Mouse (Mus musculus): ENCODE results near the gene Slc22a18. TPM values are rescaled to one million over a fixed set of nuclear protein-coding genes. Genes with fewer than 3 reads are reported as not detected.
A peak's percentile ranks its signal among the peaks of the same experiment; 100 is the strongest.

Gene Slc22a18
- polyA plus RNA-seq, 2 experiments, result 7.2 to 9.4 TPM

- H3K4me1 ChIP-seq (replicated peaks; ENCODE audit: control insufficient read depth in 2 of 2, insufficient read depth in 2 of 2, low read length in 1 of 2), result no peaks in the 10 kb centered on the region
- DNase-seq (ENCODE audit: low read depth in 3 of 3, low spot score in 3 of 3), result no peak
- WGBS (ENCODE audit: insufficient replicate concordance), result 35% methylated on average over 5 of the region's 5 CpGs
- no peak for ATAC-seq (ENCODE audit: insufficient read depth)
- H3K36me3 ChIP-seq (replicated peaks; ENCODE audit: control insufficient read depth, insufficient read depth, low read depth), result no peaks in the 10 kb centered on the region
- H3K27ac ChIP-seq, result no peak overlapping the region
- H3K4me2 ChIP-seq (ENCODE audit: low read depth), result no peak overlapping the region
- no peaks in the 10 kb centered on the region; the same call in 1 of the 2 replicates for H3K27me3 ChIP-seq (ENCODE audit: control insufficient read depth, insufficient read depth, low read length)
- TF ChIP-seq CTCF (IDR thresholded peaks at IDR 0.05; ENCODE audit: low read depth) (no peak), EP300 (IDR thresholded peaks at IDR 0.05; ENCODE audit: low read depth) (no peak)
- no peaks in the 10 kb centered on the region for H3K9me3 ChIP-seq (ENCODE audit: control insufficient read depth, low read length)
- no peak overlapping the region for H3K4me3 ChIP-seq (ENCODE audit: insufficient read depth in 1 of 2, low read depth in 2 of 2, low read length in 2 of 2)
- no peak overlapping the region for H3K9ac ChIP-seq (replicated peaks)
These were observed 8.4 kb downstream of the Slc22a18 start for GRCm38 (mm10) chr7:143481806-143482387.

DNA sequence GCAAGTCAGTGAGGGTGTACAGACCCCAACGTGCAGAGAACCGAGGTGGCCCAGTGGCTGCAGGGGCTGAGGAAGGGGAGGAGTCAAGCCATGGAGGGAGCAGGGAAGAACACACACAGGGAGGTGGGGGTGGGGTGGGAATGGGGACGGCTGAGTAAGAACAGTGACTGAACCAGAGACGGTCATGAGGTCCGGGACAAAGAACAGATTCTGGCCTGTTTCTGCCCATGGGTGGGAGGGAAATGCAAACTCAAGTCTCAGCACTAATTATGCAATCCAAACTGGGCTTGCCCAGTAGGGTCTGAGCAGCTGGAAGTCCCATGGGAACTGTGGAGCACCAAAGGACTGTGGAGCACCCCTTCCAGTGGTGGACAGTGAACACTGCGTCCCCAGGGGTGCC lies 9.0 kb downstream of the Slc22a18 start:
- no peak overlapping the region for H3K9ac ChIP-seq (replicated peaks)
- H3K4me1 ChIP-seq (replicated peaks; ENCODE audit: control insufficient read depth in 2 of 2, insufficient read depth in 2 of 2, low read length in 1 of 2), result no peaks in the 10 kb centered on the region
- H3K9me3 ChIP-seq (ENCODE audit: control insufficient read depth, low read length), result no peaks in the 10 kb centered on the region
- DNase-seq (ENCODE audit: low read depth in 3 of 3, low spot score in 3 of 3) (no peak), ATAC-seq (ENCODE audit: insufficient read depth) (peak; percentile 27; the same call in 1 of the 2 replicates)
- TF ChIP-seq EP300 (IDR thresholded peaks at IDR 0.05; ENCODE audit: low read depth), result no peak
- TF ChIP-seq CTCF (IDR thresholded peaks at IDR 0.05; ENCODE audit: low read depth), result no peak
- no peak overlapping the region for H3K4me3 ChIP-seq (ENCODE audit: insufficient read depth in 1 of 2, low read depth in 2 of 2, low read length in 2 of 2)
- no peaks in the 10 kb centered on the region; the same call in 1 of the 2 replicates for H3K27me3 ChIP-seq (ENCODE audit: control insufficient read depth, insufficient read depth, low read length)
- H3K27ac ChIP-seq, result no peak overlapping the region
- H3K36me3 ChIP-seq (replicated peaks; ENCODE audit: control insufficient read depth, insufficient read depth, low read depth), result no peaks in the 10 kb centered on the region
- no peak overlapping the region for H3K4me2 ChIP-seq (ENCODE audit: low read depth)
- 14% methylated on average over 6 of the region's 6 CpGs for WGBS (ENCODE audit: insufficient replicate concordance)

DNA sequence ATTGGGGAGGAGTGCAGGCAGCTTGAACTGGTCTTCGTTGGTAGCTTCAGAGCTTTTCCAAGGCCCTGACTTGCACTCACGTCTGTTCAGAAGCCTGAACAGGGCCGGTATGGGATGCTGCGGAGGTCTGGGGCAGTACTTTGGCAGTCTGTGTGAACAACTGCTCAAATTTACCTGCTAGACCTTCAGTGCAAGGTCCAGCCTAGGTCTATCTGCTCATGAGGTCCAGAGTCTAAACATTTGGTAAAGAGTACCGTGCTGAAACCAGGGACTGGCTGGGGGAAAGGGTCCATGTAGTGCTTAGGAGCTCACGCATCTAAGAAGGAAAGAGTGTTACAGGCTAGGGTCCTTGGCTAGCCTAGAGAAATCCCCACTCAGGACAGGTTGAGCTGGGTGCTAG lies 16.2 kb downstream of the Slc22a18 start:
- ATAC-seq (ENCODE audit: insufficient read depth), result peak; percentile 51; the same call in 1 of the 2 replicates
- H3K27ac ChIP-seq, result no peak overlapping the region
- DNase-seq (ENCODE audit: low read depth in 3 of 3, low spot score in 3 of 3), result no peak
- no peaks in the 10 kb centered on the region for H3K9me3 ChIP-seq (ENCODE audit: control insufficient read depth, low read length)
- H3K9ac ChIP-seq (replicated peaks), result no peak overlapping the region
- H3K4me1 ChIP-seq (replicated peaks; ENCODE audit: control insufficient read depth in 2 of 2, insufficient read depth in 2 of 2, low read length in 1 of 2), result peaks cover 0 to 2% of the 10 kb centered on the region in 2 experiments; a peak in 1 of 4 replicates
- no peaks in the 10 kb centered on the region for H3K27me3 ChIP-seq (ENCODE audit: control insufficient read depth, insufficient read depth, low read length)
- H3K36me3 ChIP-seq (replicated peaks; ENCODE audit: control insufficient read depth, insufficient read depth, low read depth), result no peaks in the 10 kb centered on the region
- TF ChIP-seq CTCF (IDR thresholded peaks at IDR 0.05; ENCODE audit: low read depth), result no peak
- TF ChIP-seq EP300 (IDR thresholded peaks at IDR 0.05; ENCODE audit: low read depth), result no peak
- 53% methylated on average over 6 of the region's 6 CpGs for WGBS (ENCODE audit: insufficient replicate concordance)
- H3K4me3 ChIP-seq (ENCODE audit: insufficient read depth in 1 of 2, low read depth in 2 of 2, low read length in 2 of 2), result no peak overlapping the region
- H3K4me2 ChIP-seq (ENCODE audit: low read depth), result no peak overlapping the region

- H3K4me1 ChIP-seq (replicated peaks; ENCODE audit: control insufficient read depth in 2 of 2, insufficient read depth in 2 of 2, low read length in 1 of 2), result peaks cover 3 to 14% of the 10 kb centered on the region in 2 experiments
- H3K4me2 ChIP-seq (ENCODE audit: low read depth), result no peak overlapping the region
- no peak for ATAC-seq (ENCODE audit: insufficient read depth)
- H3K4me3 ChIP-seq (ENCODE audit: insufficient read depth in 1 of 2, low read depth in 2 of 2, low read length in 2 of 2), result no peak overlapping the region
- no peak for DNase-seq (ENCODE audit: low read depth in 3 of 3, low spot score in 3 of 3)
- H3K27me3 ChIP-seq (ENCODE audit: control insufficient read depth, insufficient read depth, low read length), result no peaks in the 10 kb centered on the region
- H3K9ac ChIP-seq (replicated peaks), result no peak overlapping the region
- H3K27ac ChIP-seq, result no peak overlapping the region
- 60% methylated on average over 6 of the region's 6 CpGs for WGBS (ENCODE audit: insufficient replicate concordance)
- H3K9me3 ChIP-seq (ENCODE audit: control insufficient read depth, low read length), result no peaks in the 10 kb centered on the region
- TF ChIP-seq CTCF (IDR thresholded peaks at IDR 0.05; ENCODE audit: low read depth), result no peak
- TF ChIP-seq EP300 (IDR thresholded peaks at IDR 0.05; ENCODE audit: low read depth), result no peak
- H3K36me3 ChIP-seq (replicated peaks; ENCODE audit: control insufficient read depth, insufficient read depth, low read depth), result no peaks in the 10 kb centered on the region
These were observed 20.1 kb downstream of the Slc22a18 start for GRCm38 (mm10) chr7:143493616-143494126.

DNA sequence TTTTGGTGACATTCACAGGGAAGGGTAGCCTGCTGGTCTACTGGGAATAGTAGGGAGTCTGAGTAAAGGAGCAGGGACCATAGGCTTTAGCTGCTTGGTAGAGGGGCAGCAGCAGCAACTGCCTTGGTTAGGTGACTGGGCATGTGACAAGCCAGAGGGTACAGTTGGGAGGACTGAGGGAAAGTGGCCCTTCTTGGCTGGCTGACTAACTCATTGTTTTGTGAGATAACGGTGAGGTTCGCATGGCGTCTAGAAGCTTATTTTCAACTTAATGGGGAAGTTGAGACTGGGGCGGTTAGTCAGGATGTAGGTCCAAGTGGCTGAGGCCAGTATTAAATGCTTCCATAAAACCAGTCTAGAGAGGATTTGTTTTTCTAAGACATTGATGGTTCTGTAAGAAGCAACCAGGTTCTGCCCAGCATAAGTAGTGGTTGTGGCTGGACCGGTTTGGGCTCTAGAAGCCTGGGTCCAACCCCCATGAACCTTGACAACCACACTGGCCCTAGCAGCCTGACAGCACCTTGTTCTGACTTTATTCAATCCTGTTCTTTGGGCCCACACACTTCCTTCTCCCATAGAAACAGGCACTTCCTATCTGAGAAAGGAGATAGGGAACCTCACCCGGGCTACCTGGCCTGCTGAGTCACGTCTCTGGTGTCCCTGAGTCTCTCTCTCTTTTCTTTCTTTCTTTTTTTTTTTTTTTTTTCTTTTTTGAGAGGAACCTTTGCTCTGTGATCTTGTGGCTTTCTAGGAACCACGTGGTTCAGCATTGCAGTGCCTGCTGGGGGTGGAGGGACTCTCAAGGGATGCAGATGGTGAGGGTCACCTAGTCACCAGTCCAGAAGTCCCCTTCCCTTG lies 21.8 kb downstream of the Slc22a18 start:
- Histone ChIP-seq H3K4me3 (ENCODE audit: insufficient read depth in 1 of 2, low read depth in 2 of 2, low read length in 2 of 2) (no peak overlapping the region), H3K27ac (no peak overlapping the region), H3K9me3 (ENCODE audit: control insufficient read depth, low read length) (no peaks in the 10 kb centered on the region), H3K4me1 (replicated peaks; ENCODE audit: control insufficient read depth in 2 of 2, insufficient read depth in 2 of 2, low read length in 1 of 2) (peaks cover 3 to 12% of the 10 kb centered on the region in 2 experiments), H3K4me2 (ENCODE audit: low read depth) (no peak overlapping the region), H3K27me3 (ENCODE audit: control insufficient read depth, insufficient read depth, low read length) (peaks cover 1% of the 10 kb centered on the region; the same call in 1 of the 2 replicates), H3K9ac (replicated peaks) (no peak overlapping the region), H3K36me3 (replicated peaks; ENCODE audit: control insufficient read depth, insufficient read depth, low read depth) (no peaks in the 10 kb centered on the region)
- no peak for ATAC-seq (ENCODE audit: insufficient read depth)
- TF ChIP-seq EP300 (IDR thresholded peaks at IDR 0.05; ENCODE audit: low read depth) (no peak), CTCF (IDR thresholded peaks at IDR 0.05; ENCODE audit: low read depth) (no peak)
- WGBS (ENCODE audit: insufficient replicate concordance), result 15% methylated on average over 8 of the region's 8 CpGs
- no peak for DNase-seq (ENCODE audit: low read depth in 3 of 3, low spot score in 3 of 3)

All from liver, embryonic 14.5 days (tissue).